Mouse (Mus musculus) gastrocnemius, postnatal 25 days (tissue): Measurements from ENCODE around the gene Olfr373. TPM values are rescaled to one million over a fixed set of nuclear protein-coding genes. Genes with fewer than 3 reads are reported as not detected.
A peak's percentile ranks its signal among the peaks of the same experiment; 100 is the strongest.
"Not testable (repeated sequence)": the region's sequence is repeated elsewhere in the genome, so short reads cannot be mapped to it uniquely, and the experiment has no call there.

Source experiments
- DNase-seq: peaks from one replicate; pipeline ENCODE4 v3.0.0; 2022
- long read RNA-seq, 2 experiments: library from polyadenylated mRNA; stranded (forward); transcript quantifications; one replicate each; pipeline ENCODE4 v2.0.0; 2021
- total RNA-seq, 2 experiments: library from RNA; stranded (reverse); gene quantifications; 1 replicate in 1 of 2; 2 replicates in 1 of 2; pipeline ENCODE4 v1.2.3; 2021

Gene Olfr373
- total RNA-seq = not detected
- long read RNA-seq, experiment 1 = 0 reads
- long read RNA-seq, experiment 2 = 0 reads

DNA sequence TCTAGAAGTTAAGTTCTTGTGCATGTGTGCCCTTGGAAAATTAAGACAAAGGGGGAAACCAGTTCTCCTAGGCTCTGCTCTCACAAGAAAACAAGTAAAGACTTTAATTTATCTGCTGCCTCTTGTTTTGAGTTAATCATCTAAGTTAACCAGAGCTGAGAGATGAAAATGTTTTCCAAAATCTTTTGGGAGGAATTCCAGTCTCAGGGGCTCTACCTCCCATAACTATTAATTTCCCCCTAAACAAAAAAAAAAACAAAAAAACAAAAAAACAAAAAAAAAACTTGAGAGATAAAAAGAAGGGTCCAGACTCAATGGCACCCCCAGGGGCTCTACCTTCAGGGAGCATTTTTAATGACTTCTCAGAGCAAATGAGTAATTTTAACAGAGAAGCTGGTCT, at the start of gene Olfr373:
Olfr373 (plus strand) TSS at position 301 of the 400 bp plus-strand sequence.
- not testable (repeated sequence) for DNase-seq

DNA sequence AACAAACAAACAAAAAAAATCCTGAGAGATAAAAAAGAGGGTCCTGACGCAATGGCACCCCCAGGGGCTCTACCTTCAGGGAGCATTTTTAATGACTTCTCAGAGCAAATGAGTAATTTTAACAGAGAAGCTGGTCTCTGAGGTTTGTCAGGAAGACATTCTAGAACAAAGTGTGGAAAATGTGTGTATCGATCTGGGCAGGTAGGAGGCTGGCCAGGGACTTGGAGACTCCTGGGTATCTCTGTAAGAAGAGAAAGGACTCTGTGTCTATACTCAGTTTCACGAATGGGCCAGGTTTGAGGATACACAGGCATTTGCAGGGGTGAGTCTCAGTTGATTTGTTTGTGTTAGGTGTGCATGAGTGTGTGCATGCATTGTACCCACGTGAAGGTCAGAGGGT, 42.1 kb upstream of the Olfr373 start, which contains the start of gene Olfr372:
Olfr372 (plus strand) TSS at position 301 of the 400 bp plus-strand sequence.
- not testable (repeated sequence) for DNase-seq

DNA sequence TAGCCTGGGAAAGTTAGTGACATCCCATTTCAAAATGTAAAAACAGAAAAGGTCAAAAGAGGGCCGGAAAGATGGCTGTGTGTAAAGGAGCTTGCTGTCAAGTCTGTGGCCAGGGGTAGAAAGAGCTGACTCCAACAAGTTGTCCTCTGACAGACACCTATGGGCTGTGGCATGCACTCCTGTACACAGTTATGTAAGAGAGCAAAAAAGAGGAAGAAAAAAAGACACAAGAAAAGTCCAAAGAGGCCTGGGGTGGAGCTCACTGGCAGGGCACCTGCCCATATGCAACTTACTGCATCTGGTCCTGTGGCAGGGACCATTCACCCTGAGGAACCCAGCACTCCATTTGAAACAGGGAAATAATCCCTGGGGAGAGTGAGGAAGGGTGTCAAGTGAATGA, 40.5 kb upstream of the Olfr373 start:
- no peak for DNase-seq

DNA sequence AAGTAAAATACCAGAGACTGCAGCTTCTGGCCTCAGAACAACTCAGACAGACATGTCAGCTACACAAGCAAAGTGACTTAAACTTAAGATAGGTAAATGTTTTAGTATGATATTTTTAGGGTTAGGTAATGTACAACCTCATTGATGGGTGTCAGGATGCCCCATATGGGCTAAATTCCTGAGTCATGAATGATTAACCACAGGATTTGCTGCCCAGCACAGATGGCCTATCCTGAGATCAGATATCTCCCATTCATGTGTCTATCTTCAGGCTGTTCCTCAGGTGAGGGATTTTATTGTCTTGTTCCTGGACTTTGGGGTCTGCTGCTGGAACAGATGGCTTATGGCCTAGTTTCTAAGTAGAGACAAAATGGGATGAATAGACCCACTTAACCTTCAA, 28.3 kb upstream of the Olfr373 start:
- DNase-seq = not testable (repeated sequence)

DNA sequence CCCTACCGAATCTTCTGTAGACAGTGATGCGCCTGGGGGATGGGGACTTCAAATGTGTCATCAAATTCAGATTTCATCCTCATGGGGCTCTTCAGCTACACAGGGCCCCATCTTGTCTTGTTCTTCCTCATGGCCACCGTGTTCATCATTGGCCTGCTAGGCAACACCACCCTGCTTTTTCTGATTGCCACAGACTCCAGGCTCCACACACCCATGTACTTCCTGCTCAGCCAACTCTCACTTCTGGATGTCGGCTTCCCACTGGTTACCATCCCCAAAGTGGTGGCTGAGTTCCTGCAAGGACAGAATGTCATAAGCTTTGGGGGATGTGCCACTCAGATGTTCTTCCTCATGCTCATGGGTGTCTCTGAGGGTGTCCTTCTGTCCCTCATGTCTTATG, 25.3 kb upstream of the Olfr373 start:
- DNase-seq = not testable (repeated sequence)

DNA sequence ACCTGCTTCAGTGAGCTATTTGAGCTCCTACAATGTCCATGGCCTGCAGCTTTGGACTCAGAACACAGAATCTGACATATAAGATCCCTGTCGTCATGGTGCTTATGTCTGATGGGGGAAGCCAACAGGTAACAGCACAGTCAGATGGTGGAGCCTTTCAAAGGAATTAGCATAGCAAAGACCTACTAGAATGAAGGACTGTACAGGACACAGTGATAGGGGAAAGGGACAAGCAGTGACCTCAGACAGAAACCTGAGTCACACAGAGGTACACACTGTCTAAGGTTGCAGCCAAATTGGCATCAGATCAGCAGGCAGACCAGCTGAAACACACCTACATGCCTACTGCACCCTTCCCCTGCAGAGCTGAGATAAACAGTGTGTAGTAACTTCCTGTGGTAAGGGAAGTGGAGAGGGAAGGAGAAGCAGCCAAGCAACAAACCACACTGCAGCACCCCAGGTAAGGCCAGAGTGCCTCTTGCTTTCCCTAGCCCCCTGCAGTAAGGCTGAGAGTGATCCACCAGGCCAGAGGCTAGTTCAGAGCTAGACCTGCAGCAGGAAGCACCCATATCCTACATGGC, 16.1 kb upstream of the Olfr373 start:
- DNase-seq = not testable (repeated sequence)

DNA sequence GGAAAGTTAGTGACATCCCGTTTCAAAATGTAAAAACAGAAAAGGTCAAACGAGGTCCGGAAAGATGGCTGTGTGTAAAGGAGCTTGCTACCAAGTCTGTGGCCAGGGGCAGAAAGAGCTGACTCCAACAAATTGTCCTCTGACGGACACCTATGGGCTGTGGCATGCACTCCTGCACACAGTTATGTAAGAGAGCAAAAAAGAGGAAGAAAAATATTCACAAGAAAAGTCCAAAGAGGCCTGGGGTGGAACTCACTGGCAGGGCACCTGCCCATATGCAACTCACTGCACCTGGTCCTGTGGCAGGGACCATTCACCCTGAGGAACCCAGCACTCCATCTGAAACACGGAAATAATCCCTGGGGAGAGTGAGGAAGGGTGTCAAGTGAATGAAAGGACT, 1.8 kb downstream of the Olfr373 start:
- DNase-seq = no peak

DNA sequence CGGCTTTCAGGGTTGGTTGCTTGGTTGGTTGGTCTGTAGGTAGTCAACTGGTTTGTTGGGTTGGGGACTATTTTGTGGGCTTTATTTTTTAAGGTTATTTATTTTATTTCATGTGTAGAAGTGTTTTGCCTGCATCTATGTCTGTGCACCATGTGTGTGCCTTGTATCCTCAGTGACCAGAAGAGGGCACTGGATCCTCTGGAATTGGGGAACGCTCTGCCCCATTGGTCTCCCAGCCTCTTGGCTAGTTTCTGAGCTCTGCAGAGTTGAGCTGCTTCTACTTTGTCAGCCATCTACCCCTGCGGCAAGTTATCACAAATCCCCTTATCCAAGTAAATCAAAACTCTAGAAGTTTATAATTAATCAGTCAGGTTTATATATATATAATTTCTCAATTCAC, 4.6 kb downstream of the Olfr373 start:
- not testable (repeated sequence) for DNase-seq

DNA sequence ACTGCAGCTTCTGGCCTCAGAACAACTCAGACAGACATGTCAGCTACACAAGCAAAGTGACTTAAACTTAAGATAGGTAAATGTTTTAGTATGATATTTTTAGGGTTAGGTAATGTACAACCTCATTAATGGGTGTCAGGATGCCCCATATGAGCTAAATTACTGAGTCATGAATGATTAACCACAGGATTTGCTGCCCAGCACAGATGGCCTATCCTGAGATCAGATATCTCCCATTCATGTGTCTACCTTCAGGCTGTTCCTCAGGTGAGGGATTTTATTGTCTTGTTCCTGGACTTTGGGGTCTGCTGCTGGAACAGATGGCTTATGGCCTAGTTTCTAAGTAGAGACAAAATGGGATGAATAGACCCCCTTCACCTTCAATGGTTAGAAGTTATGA, 13.7 kb downstream of the Olfr373 start:
- not testable (repeated sequence) for DNase-seq

DNA sequence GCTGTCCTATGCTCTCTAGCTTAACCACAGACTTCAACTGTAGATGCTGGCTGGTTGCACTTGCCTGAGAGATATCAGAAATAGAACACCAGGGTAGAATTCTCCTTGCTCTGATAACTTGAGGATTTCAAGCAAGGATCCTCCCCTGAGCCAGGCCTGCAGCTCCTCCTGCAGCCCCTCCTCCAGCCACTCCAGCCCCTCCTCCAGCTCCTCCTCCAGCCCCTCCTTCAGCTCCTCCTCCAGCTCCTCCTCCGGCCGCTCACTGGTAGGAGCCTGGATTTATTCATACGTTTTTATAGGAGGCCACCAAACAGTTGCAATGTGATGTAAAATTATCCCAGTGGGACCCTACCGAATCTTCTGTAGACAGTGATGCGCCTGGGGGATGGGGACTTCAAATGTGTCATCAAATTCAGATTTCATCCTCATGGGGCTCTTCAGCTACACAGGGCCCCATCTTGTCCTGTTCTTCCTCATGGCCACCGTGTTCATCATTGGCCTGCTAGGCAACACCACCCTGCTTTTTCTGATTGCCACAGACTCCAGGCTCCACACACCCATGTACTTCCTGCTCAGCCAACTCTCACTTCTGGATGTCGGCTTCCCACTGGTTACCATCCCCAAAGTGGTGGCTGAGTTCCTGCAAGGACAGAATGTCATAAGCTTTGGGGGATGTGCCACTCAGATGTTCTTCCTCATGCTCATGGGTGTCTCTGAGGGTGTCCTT, 16.6 kb downstream of the Olfr373 start:
- DNase-seq = peak; percentile 31

DNA sequence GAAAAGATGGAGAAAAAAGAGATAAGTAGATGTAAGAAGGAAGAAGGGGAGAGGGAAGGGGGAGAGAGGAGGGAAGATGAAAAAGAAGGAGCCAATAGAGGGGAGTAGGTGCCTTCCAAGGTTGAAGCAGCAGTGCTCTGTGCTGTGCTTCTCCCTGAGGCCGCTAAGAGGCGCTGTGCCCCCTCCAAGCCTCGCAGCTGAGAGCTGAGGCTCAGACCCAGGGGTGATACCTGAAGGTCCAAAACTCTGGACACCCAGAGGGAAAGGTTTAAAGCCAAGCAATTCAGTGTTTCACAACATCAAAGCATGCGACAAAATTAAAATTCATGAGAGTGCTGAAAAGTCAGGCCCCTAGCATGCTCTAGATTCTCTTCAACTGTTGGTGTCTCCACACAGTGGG, 22.2 kb downstream of the Olfr373 start:
- DNase-seq = no peak

DNA sequence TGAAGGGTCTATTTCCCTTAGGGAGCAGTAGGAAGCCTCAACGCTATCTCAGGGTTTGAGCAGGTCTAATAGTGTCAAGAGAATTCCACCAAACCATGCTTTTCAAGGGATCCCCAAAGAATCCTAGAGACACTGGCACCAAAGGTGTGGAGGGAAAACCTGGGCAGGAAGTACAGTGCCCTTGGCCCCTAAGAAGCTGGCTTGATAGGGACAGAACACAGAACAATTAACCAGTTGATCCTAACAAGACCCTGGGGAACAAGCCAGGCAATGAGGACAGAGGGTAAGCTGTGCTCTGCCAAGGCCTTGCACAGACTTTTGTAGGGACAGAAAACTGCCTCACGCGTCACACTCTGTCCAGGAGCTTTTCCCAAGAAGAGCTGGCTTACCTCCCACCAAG, 23.8 kb downstream of the Olfr373 start, which contains the start of gene Olfr374:
Olfr374 (plus strand) TSS at position 301 of the 400 bp plus-strand sequence.
- no peak for DNase-seq

DNA sequence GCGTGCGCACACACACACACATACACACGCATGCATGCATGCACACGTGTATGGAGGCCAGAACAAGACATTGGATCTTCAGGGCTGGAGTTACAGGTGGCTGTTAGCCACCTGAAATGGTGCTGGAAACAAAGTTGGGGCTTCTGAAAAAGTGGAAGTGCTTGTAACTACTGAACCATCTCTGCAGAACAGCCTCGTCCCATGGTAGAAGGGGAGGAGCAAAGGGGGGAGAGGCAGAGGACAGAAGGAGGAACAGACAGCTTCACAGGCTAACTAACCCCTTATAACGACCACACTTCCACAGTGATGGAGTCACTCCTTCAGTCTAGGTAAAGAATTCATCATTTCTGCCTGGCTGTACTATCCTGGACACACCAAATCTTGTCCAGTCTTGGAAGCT, 27.9 kb downstream of the Olfr373 start:
- no peak for DNase-seq

DNA sequence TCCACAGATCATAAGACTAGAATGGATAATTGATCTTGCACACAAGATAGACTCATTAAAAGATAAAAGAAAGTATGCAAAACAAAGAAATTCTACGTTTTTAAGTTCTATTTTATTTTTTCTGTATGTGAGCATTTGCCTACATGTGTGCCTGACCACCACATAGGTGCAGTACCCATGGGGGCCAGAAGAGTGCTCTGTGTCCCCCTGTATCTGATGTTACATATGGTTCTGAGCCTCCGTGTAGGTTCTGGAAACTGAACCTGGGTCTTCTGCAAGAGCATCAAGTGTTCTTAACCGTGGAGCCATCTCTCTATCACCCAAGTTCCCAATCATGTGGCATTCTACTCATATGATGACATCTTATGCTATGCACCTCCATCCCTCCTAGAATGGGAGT, 29.5 kb downstream of the Olfr373 start:
- no peak for DNase-seq

DNA sequence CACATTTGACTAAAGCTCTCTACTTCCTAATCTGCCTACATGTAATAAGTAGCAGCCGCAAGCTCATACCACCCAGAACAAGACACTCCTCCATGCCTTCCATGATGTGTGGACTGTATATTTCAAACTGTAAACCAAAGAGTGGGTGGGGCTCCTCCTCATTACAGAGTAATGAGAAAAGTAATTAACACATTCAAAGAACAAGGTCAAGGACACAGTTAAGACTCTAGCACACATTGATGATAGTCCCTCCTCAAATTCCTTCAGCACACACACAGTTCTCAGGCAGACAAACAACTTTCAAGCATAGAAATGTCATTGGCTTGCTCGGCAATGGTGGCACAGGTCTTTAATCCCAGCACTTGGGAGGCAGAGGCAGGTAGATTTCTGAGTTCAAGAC, 32.2 kb downstream of the Olfr373 start:
- no peak for DNase-seq

DNA sequence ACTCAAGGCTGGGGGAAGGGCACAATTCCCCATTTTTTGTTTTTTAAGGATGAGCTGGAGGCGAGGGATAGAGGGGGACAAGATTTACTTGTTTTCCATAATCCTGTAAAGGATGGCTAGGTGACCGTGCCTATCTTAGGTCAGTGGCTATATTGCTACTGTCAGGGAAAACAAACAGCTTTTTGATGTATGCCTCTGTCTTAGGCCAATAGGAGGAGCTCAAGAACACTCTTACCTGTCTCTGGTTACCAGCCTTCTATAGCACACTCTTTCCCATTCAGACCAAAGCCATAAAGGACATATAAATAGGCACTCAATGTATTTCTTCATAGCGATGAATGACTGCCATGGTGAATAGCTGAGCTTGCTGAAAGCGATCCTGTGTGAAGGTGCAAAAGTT, 35.6 kb downstream of the Olfr373 start:
- no peak for DNase-seq

DNA sequence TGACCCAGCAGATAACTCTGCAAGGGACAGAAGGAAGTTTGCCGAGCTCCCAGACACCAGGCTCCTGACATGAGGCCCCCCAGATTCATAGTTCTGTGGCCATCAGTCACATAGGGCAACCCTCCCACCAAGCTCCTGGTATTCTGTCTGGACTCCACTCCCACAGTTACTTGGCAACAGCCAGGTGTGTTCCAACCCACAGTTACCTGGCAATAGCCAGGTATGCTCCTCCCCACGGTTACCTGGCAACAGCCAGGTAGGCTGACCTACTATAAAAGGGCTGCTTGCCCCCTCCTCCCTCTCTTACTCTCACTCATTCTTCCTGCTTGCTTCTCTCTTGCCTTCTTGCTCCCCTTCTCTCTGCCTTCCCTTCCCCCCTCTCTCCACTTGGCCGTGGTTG, 38.5 kb downstream of the Olfr373 start:
- not testable (repeated sequence) for DNase-seq

DNA sequence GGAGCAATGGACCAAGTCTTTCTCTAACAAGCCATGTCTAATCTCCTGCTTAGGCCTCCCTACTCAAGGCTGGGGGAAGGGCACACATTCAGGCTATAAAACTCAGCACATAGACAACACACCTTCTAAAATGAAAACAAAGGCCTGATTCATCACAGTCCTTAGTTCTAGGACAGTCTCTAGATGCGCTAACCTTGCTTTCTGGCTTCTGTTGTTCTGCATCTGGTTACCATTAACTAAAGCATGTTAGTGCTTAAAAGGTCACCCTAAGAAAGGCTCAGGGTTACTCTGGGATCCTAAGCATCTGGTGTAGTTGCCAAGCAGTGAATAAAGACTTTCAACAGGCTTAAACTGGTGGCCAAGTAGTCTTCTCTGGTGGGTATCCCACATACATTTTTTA, 39.0 kb downstream of the Olfr373 start:
- no peak for DNase-seq

DNA sequence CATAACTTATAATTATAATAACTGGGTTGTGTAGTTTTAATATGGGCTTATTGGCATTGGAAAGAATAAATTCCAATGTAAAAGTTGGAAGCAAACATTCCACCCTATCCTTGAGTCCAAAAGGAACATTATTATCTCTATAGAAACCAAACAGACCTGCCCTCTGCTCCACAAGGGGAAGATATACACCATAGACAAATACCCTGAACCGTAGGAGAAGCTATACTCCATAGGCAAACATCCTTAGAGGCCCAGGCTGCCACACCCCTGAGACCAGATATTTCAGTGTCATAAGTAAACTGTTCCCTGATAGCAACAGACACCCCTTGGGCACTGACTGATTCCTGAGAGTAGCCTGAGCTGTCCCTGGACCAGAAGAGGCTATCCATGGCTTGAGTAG, 44.9 kb downstream of the Olfr373 start:
- DNase-seq = no peak

DNA sequence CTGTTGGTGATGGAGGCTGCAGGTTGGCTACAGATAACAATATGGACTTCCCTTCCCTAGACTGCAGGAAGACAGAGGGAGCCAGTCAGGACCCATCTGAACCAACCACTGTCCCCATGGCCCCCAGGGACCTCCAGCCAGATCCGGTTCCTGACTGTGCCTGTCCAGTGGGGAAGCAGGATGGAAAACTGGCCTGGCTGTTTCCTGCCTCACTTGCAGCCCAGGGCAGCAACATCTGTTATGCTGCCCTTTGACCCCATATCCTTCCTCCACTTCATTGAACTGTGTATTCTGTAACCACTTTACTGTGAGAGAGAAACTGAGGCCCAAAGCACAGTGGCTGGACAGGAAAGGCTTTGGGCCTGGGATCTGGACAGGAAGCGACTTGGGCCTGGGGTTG, 48.3 kb downstream of the Olfr373 start:
- no peak for DNase-seq

DNA sequence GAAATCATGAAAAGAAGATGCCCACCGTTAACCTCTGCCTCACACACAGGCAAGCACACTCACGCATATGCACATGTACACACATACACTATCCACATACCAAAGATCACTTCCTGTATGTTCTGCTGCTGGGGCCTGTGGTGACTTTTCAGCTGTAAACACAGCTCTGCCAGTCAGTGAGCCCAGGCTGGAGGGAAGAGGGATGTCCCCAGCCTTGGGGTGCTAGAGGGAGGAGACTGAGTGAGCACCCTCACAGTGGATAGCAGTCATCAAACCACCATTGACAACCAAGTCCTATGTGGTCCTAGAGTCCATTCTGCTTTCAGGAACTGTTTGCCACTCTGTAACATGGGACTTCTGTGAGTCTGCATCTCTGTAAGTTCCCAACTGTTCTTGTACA, 48.9 kb downstream of the Olfr373 start:
- no peak for DNase-seq

DNA sequence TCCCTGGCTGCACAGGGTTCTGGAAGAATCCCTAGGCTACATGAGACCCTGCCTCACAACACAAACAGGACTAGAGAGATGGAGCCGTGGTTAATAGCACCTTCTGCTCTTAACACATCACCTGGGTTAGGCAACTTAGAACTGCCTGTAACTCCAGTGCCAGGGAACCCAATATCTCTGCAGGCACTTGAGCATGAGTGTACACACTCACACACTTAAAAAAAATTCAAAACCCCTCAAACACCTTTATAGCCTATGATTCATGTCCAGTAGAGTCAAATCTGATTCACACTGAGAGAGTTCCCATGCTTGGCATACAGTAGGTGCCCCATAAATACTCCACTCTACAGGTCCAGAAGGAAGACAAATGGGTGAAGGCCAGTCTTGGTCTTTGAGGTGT, 49.4 kb downstream of the Olfr373 start:
- DNase-seq = no peak

DNA sequence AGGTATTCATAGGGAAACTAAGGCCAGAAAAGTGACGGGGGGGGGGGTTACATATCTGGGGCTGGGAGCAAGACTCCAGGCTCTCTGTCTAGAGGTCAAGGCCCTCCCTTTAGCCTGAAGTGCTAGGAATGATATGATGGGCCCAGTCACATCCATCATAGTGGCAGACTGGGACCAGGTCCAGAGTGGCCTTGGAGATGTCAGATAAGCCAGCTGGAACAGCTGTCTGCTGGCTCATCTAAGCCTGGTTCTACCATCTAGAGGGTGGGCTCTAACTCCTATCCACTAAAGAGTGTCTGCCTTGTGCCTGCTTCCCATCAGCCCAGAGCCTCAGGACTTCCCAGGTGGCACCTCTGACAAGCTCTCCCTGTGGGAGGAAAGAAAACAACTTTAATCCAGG, 49.9 kb downstream of the Olfr373 start:
- DNase-seq = no peak

DNA sequence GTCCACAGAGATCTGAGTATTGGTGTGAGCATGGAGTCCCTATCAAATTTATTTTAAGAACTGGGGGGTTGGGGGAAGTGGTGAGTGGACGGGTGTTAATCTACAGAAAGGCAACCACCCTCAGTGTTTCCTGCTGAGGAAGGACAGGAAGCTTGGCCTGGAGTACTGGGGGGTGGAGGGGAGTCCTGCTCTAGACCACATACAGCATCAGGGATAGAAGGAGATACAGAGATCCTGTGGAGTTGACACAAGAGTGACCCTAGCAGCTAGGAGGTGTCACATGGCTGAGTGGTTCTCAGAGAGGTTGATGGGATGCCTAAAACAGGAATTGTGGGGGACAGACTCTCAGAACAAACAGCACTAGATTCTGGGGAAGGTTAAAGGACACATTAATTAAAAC, 50.5 kb downstream of the Olfr373 start:
- DNase-seq = no peak
